Comparison of ENCODE assay signal across 11 mouse cellular contexts in genomic region chr12:5188899-5189298, GRCm38 (mm10).
DNase-seq lines count a peak whose midpoint lies in the region; ATAC-seq and TF ChIP-seq lines count a peak whose summit lies in the region.
"Had no signal": no experiment of that assay in that cellular context is flagged by ENCODE, and none has a peak within 500 bp of the region (broad histone marks: within the 10 kb centered on the region; RNA-seq: fewer than 3 reads in every experiment).

No protein-coding gene starts in this region.

- peak overlapping the region; percentile 52 for H3K27ac ChIP-seq in layer of hippocampus, adult 2 months
- no peak overlapping the region for H3K27ac ChIP-seq in hindbrain, embryonic 16.5 days (ENCODE audit: low read depth, low read length)
- peak overlapping the region; percentile 11; the same call in 1 of the 2 replicates for H3K27ac ChIP-seq in neural tube, embryonic 11.5 days (ENCODE audit: low read depth, low read length)
- H3K27ac ChIP-seq: kidney, postnatal 0 days; lung, embryonic 15.5 days had no signal

- H3K4me1 ChIP-seq in hindbrain, embryonic 16.5 days (ENCODE audit: control insufficient read depth, insufficient read depth, low read depth, low read length), result peaks cover 40% of the 10 kb centered on the region
- H3K4me1 ChIP-seq in neural tube, embryonic 11.5 days (ENCODE audit: control insufficient read depth, insufficient read depth, low read length), result peaks cover 35% of the 10 kb centered on the region

- no peak overlapping the region for H3K4me3 ChIP-seq in layer of hippocampus, adult 2 months
- H3K4me3 ChIP-seq in hindbrain, embryonic 16.5 days (ENCODE audit: low read length), result no peak overlapping the region
- H3K4me3 ChIP-seq in neural tube, embryonic 11.5 days (ENCODE audit: low read depth, low read length), result no peak overlapping the region
- H3K4me3 ChIP-seq: lung, embryonic 15.5 days had no signal

- peak; percentile 29 for ATAC-seq in hindbrain, embryonic 16.5 days
- ATAC-seq in neural tube, embryonic 11.5 days (ENCODE audit: insufficient read depth, low FRiP score, low TSS enrichment), result peak; percentile 84
- ATAC-seq in inflammation-experienced regulatory T-cells, adult 6 months, result no peak
- ATAC-seq: CD4-positive, CD25-positive, alpha-beta regulatory T cell, adult 4 months had no signal

- no peak for DNase-seq in layer of hippocampus, adult 2 months (ENCODE audit: low spot score in 2 of 2)
- no peak for DNase-seq in layer of hippocampus, postnatal 36 days
- peak; percentile 42 for DNase-seq in embryo, embryonic 9.5 days (ENCODE audit: extremely low spot score)
- DNase-seq in neural tube, embryonic 11.5 days (ENCODE audit: low spot score), result peak; percentile 74
- DNase-seq in left cerebral cortex, adult 9 months (ENCODE audit: low spot score in 2 of 2), result no peak
- no peak for DNase-seq in spleen, postnatal 4 days (ENCODE audit: low spot score in 2 of 2)

- no peaks in the 10 kb centered on the region for H3K9me3 ChIP-seq in hindbrain, embryonic 16.5 days (ENCODE audit: control insufficient read depth, low read length)
- H3K9me3 ChIP-seq in neural tube, embryonic 11.5 days (ENCODE audit: control insufficient read depth, low read length), result no peaks in the 10 kb centered on the region
- H3K9me3 ChIP-seq: lung, embryonic 15.5 days had no signal

- H3K27me3 ChIP-seq in hindbrain, embryonic 16.5 days (replicated peaks; ENCODE audit: control insufficient read depth, insufficient read depth, low read length), result no peaks in the 10 kb centered on the region
- no peaks in the 10 kb centered on the region for H3K27me3 ChIP-seq in neural tube, embryonic 11.5 days (ENCODE audit: control insufficient read depth, insufficient read depth, low read length)
- H3K27me3 ChIP-seq: lung, embryonic 15.5 days had no signal

- H3K36me3 ChIP-seq in hindbrain, embryonic 16.5 days (ENCODE audit: control insufficient read depth, insufficient read depth, low read length), result no peaks in the 10 kb centered on the region
- H3K36me3 ChIP-seq in neural tube, embryonic 11.5 days (ENCODE audit: control insufficient read depth, insufficient read depth, low read length), result no peaks in the 10 kb centered on the region
- H3K36me3 ChIP-seq: lung, embryonic 15.5 days had no signal

- 14% methylated on average over 7 of the region's 7 CpGs for WGBS in hindbrain, embryonic 16.5 days
- 22% methylated on average over 7 of the region's 7 CpGs for WGBS in neural tube, embryonic 11.5 days

- no peak overlapping the region for H3K9ac ChIP-seq in hindbrain, embryonic 16.5 days (ENCODE audit: low read depth, low read length)
- no peak overlapping the region for H3K9ac ChIP-seq in neural tube, embryonic 11.5 days (ENCODE audit: low read length)
- H3K9ac ChIP-seq: lung, embryonic 15.5 days had no signal

- no peak overlapping the region for H3K4me2 ChIP-seq in hindbrain, embryonic 16.5 days (ENCODE audit: low read length)
- H3K4me2 ChIP-seq in neural tube, embryonic 11.5 days (ENCODE audit: low read depth), result no peak overlapping the region
- H3K4me2 ChIP-seq: lung, embryonic 15.5 days had no signal

- peak; percentile 28; the same call in 1 of the 2 replicates for TF ChIP-seq CTCF in layer of hippocampus, adult 2 months (conservative IDR thresholded peaks at IDR 0.05)

Comparison
In these comparisons a context has a peak if more than half of its experiments do, and no peak if none do; other contexts are left out.
1. DNase-seq: peak in embryo, embryonic 9.5 days (single experiment) and neural tube, embryonic 11.5 days (single experiment); none in layer of hippocampus, adult 2 months (0 of 2), layer of hippocampus, postnatal 36 days (0 of 2), left cerebral cortex, adult 9 months (0 of 2) and spleen, postnatal 4 days (0 of 2).